Mouse (Mus musculus) heart, embryonic 15.5 days (tissue): ENCODE results near the gene Ttc24. TPM values are rescaled to one million over a fixed set of nuclear protein-coding genes. Genes with fewer than 3 reads are reported as not detected.

Source experiments
- ATAC-seq: fragments of 200-750 bp; cut with Nextera tagmentation; replicated peaks from 2 replicates; pipeline ENCODE4 v1.8.0; 2017; ENCODE audit warnings: low read depth, moderate TSS enrichment; ENCODE audit not compliant: insufficient number of reproducible peaks, insufficient read depth, low FRiP score
- H3K27ac ChIP-seq: fragments of 300-500 bp; sonication (generic); 2 replicates; pipeline ENCODE4 v1.5.1; 2015; ENCODE audit warnings: mild to moderate bottlenecking, inconsistent platforms
- H3K27me3 ChIP-seq: fragments of 300-500 bp; sonication (generic); 2 replicates; pipeline ENCODE4 v1.6.1; 2015; ENCODE audit warnings: inconsistent platforms
- H3K36me3 ChIP-seq: fragments of 300-500 bp; sonication (generic); 2 replicates; pipeline ENCODE4 v1.6.1; 2015; ENCODE audit warnings: mild to moderate bottlenecking, inconsistent platforms
- H3K4me1 ChIP-seq: fragments of 300-500 bp; sonication (generic); replicated peaks from 2 replicates; pipeline ENCODE4 v1.6.1; 2015; ENCODE audit warnings: inconsistent platforms
- H3K4me2 ChIP-seq: fragments of 300-500 bp; sonication (generic); 2 replicates; pipeline ENCODE4 v1.6.1; 2015; ENCODE audit warnings: inconsistent platforms, mild to moderate bottlenecking, moderate library complexity
- H3K4me3 ChIP-seq: fragments of 300-500 bp; sonication (generic); 2 replicates; pipeline ENCODE4 v1.5.1; 2015; ENCODE audit warnings: mild to moderate bottlenecking, inconsistent platforms
- H3K9ac ChIP-seq: fragments of 300-500 bp; sonication (generic); 2 replicates; pipeline ENCODE4 v1.6.1; 2015; ENCODE audit warnings: mild to moderate bottlenecking, inconsistent platforms
- H3K9me3 ChIP-seq: fragments of 300-500 bp; sonication (generic); replicated peaks from 2 replicates; pipeline ENCODE4 v1.6.1; 2016; ENCODE audit warnings: inconsistent platforms
- WGBS: fragments of 180-500 bp; shearing (Covaris S2); methylation state at CpG from one replicate; pipeline ENCODE4 v1.1.7; 2015; ENCODE audit warnings: mixed read lengths; 5-methylcytosine and 5-hydroxymethylcytosine counted together
- polyA plus RNA-seq: library from polyadenylated mRNA; unstranded; fragments of >200 nt; fragmentation: Nextera tagmentation; extraction: Ambion mirVana; gene quantifications from 2 replicates; pipeline ENCODE4 v1.2.1, GENCODE M21; 2015

Ttc24 gene
- polyA plus RNA-seq, 1 experiment from 2014 or later: not detected

DNA sequence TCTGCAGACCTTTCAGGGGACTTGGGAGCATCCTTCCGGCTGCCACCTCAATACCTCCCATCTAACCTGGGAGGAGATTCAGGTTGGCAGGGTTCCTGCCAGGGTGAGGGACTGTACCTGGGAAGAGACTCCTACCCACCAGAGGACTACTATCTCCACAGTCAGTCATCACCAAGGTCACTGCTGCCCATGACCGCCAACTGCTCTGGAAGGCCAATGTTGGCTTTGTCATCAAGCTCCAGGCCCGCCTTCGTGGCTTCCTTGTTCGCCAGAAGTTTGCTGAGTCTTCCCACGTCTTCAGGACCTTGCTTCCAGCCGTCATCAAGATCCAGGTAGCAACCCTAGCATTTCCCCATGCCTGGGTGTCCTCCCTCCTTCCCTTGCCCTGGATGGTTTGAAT, 23.6 kb upstream of the Ttc24 start:
- no peak overlapping the region for H3K27ac ChIP-seq
- H3K36me3 ChIP-seq: peaks cover 89% of the 10 kb centered on the region
- WGBS: 86% methylated on average over 7 of the region's 7 CpGs

DNA sequence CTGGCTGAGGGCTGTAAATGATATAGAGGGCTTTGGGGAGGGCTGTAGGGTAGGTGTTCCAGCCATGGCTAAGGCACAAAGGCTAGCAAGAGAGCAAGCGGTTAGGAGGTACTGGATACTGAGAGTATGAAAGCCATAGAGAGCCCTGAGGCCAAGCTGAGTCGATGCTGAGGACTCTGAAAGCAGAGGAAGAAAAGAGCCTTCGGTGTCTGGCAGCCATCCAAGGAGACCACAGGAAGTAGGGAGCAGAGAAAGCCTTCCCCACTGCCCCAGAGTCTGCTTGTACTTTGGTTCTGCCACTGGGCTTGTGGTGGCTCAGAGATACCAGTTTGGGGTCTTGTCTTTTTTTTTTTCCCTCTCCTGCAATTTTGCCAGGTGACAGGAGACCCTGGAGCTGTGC, 22.1 kb upstream of the Ttc24 start:
- Histone ChIP-seq H3K4me3 (no peak overlapping the region), H3K9me3 (no peaks in the 10 kb centered on the region), H3K36me3 (peaks cover 88% of the 10 kb centered on the region), H3K9ac (no peak overlapping the region), H3K27me3 (no peaks in the 10 kb centered on the region), H3K4me2 (no peak overlapping the region), H3K27ac (no peak overlapping the region), H3K4me1 (no peaks in the 10 kb centered on the region)
- 61% methylated on average over 3 of the region's 3 CpGs for WGBS
- ATAC-seq: no peak

More for the DNA sequence above, 23.6 kb upstream of the Ttc24 start:
- Histone ChIP-seq H3K4me1 (no peaks in the 10 kb centered on the region), H3K4me2 (no peak overlapping the region), H3K9me3 (no peaks in the 10 kb centered on the region), H3K4me3 (no peak overlapping the region), H3K9ac (no peak overlapping the region), H3K27me3 (no peaks in the 10 kb centered on the region)
- no peak for ATAC-seq

DNA sequence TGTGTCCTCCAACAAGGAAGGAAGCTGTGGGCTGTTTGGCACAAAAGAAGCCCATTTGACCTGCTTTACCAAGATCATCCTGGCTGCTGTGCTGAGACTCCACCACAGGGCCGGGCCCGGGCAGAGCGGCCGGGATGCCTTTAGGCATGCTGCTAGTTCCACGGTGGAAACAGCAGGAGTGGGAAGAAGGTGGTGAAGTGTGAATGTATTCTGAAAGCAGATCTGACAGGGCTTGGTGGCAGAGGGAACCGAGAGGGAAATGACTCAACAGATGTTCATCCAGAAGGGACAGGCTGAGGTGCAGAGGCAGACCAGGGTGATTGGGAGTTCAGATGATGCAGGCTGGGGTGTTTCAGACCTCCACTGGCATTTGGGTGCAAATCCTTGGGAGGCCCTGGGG, 19.6 kb upstream of the Ttc24 start:
- Histone ChIP-seq H3K36me3 (peaks cover 89% of the 10 kb centered on the region), H3K4me3 (no peak overlapping the region), H3K9ac (no peak overlapping the region), H3K4me1 (no peaks in the 10 kb centered on the region), H3K27me3 (no peaks in the 10 kb centered on the region), H3K4me2 (no peak overlapping the region), H3K27ac (no peak overlapping the region), H3K9me3 (no peaks in the 10 kb centered on the region)
- ATAC-seq: no peak
- whole genome bisulfite sequencing: 68% methylated on average over 6 of the region's 6 CpGs

DNA sequence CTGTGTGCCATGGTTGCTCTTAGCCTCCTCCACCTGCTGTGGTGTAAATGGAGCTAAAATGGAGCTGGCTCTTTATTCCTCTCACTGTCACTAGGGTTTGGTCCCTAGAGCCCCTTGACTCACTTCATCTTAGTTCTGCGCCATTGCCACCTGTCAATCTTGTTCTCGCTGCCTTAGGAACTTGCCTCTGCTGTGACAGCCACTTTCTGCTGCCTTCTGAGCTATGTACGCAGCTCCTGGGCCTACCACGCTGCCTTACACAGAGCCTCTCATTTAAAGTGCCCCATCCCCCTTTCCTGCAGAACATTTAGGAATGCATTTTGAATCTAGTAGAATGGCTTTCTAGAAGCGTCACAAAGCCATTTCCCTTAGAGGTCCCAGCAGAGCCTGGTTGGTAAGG, 16.0 kb upstream of the Ttc24 start:
- WGBS: 78% methylated on average over 5 of the region's 5 CpGs

DNA sequence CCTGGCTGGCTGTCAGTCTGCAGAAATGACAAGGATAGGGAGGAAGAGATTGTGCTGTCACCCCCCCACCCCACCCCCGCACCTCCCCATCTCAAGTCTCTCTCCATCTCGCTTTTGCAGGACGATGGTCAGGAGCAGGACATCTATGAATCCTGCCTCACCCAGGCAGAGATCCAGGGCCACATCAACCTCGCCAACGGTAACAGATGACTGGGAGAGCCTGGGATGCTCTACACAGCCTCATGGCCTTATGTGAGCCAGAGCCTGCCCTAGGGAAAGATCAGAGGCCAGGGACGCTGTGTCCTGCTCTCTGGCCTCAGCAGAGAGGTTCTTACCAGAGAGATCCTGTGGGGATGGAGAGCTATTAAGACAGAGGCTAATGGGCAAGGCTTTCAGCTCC, 12.5 kb upstream of the Ttc24 start:
- H3K4me1 ChIP-seq: no peaks in the 10 kb centered on the region
- H3K9me3 ChIP-seq: no peaks in the 10 kb centered on the region
- no peak overlapping the region for H3K27ac ChIP-seq
- H3K4me2 ChIP-seq: no peak overlapping the region
- no peak for ATAC-seq
- H3K9ac ChIP-seq: no peak overlapping the region
- WGBS: 91% methylated on average over 6 of the region's 6 CpGs
- H3K27me3 ChIP-seq: no peaks in the 10 kb centered on the region
- H3K4me3 ChIP-seq: no peak overlapping the region
- peaks cover 86% of the 10 kb centered on the region for H3K36me3 ChIP-seq

More for the DNA sequence above, 16.0 kb upstream of the Ttc24 start:
- Histone ChIP-seq H3K4me1 (no peaks in the 10 kb centered on the region), H3K4me2 (no peak overlapping the region), H3K27me3 (no peaks in the 10 kb centered on the region), H3K9me3 (no peaks in the 10 kb centered on the region), H3K4me3 (no peak overlapping the region), H3K27ac (no peak overlapping the region), H3K36me3 (peaks cover 94% of the 10 kb centered on the region), H3K9ac (no peak overlapping the region)
- no peak for ATAC-seq

DNA sequence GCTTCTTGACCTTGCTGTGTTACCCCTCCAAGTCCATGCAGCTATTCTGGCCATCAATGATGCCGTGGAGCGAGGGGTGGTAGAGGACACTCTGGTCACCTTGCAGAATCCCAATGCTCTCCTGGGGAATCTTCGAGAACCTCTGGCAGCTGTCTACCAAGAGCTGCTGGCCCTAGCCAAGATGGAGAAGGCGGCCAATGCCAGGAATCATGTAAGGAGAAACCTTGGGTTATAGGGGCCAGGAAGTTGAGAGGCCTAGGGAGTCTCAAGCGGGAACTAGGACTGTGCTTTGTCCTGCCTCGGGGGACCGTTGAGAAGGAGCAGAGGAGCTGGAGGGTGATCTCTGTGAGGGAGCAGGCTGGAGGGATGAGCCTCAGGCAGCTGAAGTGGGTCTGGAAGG, 12.0 kb upstream of the Ttc24 start:
- no peaks in the 10 kb centered on the region for H3K4me1 ChIP-seq
- no peak overlapping the region for H3K9ac ChIP-seq
- H3K27ac ChIP-seq: no peak overlapping the region
- H3K27me3 ChIP-seq: no peaks in the 10 kb centered on the region
- no peaks in the 10 kb centered on the region for H3K9me3 ChIP-seq
- H3K4me3 ChIP-seq: no peak overlapping the region
- no peak for ATAC-seq
- WGBS: 94% methylated on average over 7 of the region's 7 CpGs
- H3K36me3 ChIP-seq: peaks cover 84% of the 10 kb centered on the region
- H3K4me2 ChIP-seq: no peak overlapping the region

DNA sequence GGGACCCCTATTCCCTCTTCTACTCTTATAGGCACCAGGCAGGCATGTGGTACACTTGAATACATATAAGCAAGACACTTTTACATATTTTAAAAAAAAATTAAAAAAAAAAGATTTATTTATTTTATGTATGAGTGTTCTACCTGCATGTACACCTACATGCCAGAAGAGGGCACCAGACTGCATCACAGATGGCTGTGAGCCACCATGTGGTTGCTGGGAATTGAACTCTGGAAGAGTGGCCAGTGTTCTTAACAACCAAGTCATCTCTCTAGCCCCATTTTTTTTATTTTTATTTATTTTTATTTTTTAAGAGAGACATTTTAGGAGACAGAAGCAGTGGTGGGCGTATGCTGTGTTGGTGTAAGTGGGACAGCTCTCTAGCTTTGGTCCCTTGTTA, 9.6 kb upstream of the Ttc24 start:
- H3K9me3 ChIP-seq: no peaks in the 10 kb centered on the region
- H3K27me3 ChIP-seq: no peaks in the 10 kb centered on the region
- H3K4me2 ChIP-seq: no peak overlapping the region
- H3K36me3 ChIP-seq: peaks cover 71% of the 10 kb centered on the region
- no peak for ATAC-seq
- 91% methylated on average over 1 of the region's 1 CpGs for WGBS
- H3K27ac ChIP-seq: no peak overlapping the region
- peaks cover 10% of the 10 kb centered on the region for H3K4me1 ChIP-seq
- H3K4me3 ChIP-seq: no peak overlapping the region
- H3K9ac ChIP-seq: no peak overlapping the region

DNA sequence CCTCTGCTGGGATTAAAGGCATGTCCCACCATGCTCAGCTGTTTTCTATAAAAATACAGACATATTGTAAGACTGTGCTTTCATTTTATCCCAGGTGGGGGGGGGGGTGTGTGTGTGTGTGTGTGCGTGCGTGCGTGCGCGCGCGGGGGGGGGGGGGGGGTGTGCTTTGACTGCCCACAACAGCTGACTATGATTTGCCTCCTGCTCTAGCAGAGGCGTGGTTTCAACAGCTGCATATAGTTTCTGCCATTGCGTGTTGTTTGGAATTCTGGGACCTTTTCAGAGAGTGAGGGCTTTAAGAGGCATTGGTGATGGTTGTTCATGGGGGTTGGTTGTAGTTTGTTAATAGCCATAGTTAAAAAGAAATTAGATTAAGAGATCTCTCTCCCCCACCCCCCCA, 7.4 kb upstream of the Ttc24 start:
- no peak overlapping the region for H3K4me2 ChIP-seq
- H3K9me3 ChIP-seq: no peaks in the 10 kb centered on the region
- no peak for ATAC-seq
- no peak overlapping the region for H3K9ac ChIP-seq
- no peak overlapping the region for H3K27ac ChIP-seq
- WGBS: 87% methylated on average over 3 of the region's 9 CpGs
- H3K27me3 ChIP-seq: no peaks in the 10 kb centered on the region
- no peak overlapping the region for H3K4me3 ChIP-seq
- H3K36me3 ChIP-seq: peaks cover 49% of the 10 kb centered on the region
- H3K4me1 ChIP-seq: peaks cover 17% of the 10 kb centered on the region

DNA sequence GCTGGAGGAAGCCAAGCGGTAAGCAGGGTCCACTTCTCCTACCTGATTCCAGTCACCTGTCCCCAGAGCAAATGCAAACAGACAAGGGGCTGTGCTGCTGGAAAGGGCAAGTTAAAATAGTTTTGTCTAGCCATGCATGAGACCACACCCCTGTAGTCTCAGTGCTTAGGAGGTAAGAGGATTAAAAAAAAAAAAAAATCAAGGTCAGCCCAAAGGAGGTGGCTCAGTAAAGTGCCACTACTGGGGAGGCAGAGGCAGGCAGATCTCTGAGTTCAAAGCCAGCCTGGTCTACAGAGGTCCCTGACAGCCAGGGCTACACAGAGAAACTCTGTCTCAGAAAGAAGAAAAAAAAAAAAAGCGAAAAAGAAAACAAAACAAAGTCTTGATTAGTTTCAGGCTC, 5.9 kb upstream of the Ttc24 start:
- Histone ChIP-seq H3K27ac (no peak overlapping the region), H3K4me1 (peaks cover 17% of the 10 kb centered on the region), H3K4me2 (no peak overlapping the region), H3K36me3 (peaks cover 35% of the 10 kb centered on the region), H3K9ac (no peak overlapping the region), H3K4me3 (no peak overlapping the region), H3K27me3 (no peaks in the 10 kb centered on the region), H3K9me3 (no peaks in the 10 kb centered on the region)
- ATAC-seq: no peak
- WGBS: 97% methylated on average over 2 of the region's 2 CpGs

DNA sequence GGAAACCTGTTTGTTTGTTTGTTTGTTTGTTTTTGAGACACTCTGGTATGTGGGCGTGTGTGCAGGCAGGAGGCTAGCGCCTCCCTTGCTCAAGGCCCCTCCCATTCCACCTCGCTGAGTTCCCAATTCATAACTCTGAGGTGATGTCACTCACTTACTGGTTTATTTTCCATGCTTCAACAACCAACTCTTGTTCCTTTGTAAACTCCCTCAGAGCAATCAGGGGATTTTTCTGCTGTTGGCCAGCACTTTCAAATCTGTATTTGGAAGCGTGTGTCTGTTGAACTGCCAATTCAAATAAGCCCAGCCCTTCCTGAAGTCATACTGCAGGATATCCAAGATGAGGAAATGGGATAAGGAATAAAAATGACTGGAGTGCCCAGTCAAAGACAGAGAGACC, 4.6 kb upstream of the Ttc24 start:
- peak; percentile 41; the same call in 1 of the 2 replicates for ATAC-seq
- Histone ChIP-seq H3K27ac (0 out of 2 replicates have a peak overlapping the region, but pooled peaks have one; percentile 4), H3K27me3 (no peaks in the 10 kb centered on the region), H3K9me3 (no peaks in the 10 kb centered on the region), H3K9ac (peak overlapping the region; percentile 56), H3K36me3 (peaks cover 28% of the 10 kb centered on the region), H3K4me1 (peaks cover 17% of the 10 kb centered on the region), H3K4me3 (peak overlapping the region; percentile 63), H3K4me2 (peak overlapping the region; percentile 84)
- WGBS: 6% methylated on average over 4 of the region's 4 CpGs

DNA sequence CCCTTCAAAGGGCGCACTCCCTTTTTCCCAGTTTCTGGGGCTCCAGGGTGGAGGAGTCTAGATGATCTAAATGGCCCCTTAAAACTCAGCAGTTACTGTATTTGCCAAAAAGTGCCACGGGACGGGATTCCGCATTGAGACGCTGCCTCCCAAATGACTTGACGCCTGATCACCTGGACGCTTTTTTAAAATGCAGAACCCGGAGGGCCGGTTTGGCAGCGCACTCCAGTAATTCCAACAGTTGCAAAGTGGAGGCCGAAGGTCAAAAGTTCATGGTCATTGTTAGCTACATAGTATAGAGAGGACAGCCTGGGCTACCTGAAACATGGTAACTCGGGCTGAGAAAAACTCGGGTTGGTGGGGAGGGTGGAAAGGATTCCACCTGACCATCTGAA, 4.1 kb upstream of the Ttc24 start:
- Histone ChIP-seq H3K36me3 (peaks cover 27% of the 10 kb centered on the region), H3K4me2 (peak overlapping the region; percentile 84), H3K4me1 (peaks cover 17% of the 10 kb centered on the region), H3K9me3 (no peaks in the 10 kb centered on the region), H3K27me3 (no peaks in the 10 kb centered on the region), H3K4me3 (peak overlapping the region; percentile 63), H3K9ac (peak overlapping the region; percentile 56), H3K27ac (no peak overlapping the region)
- WGBS: 2% methylated on average over 13 of the region's 13 CpGs
- ATAC-seq: no peak

DNA sequence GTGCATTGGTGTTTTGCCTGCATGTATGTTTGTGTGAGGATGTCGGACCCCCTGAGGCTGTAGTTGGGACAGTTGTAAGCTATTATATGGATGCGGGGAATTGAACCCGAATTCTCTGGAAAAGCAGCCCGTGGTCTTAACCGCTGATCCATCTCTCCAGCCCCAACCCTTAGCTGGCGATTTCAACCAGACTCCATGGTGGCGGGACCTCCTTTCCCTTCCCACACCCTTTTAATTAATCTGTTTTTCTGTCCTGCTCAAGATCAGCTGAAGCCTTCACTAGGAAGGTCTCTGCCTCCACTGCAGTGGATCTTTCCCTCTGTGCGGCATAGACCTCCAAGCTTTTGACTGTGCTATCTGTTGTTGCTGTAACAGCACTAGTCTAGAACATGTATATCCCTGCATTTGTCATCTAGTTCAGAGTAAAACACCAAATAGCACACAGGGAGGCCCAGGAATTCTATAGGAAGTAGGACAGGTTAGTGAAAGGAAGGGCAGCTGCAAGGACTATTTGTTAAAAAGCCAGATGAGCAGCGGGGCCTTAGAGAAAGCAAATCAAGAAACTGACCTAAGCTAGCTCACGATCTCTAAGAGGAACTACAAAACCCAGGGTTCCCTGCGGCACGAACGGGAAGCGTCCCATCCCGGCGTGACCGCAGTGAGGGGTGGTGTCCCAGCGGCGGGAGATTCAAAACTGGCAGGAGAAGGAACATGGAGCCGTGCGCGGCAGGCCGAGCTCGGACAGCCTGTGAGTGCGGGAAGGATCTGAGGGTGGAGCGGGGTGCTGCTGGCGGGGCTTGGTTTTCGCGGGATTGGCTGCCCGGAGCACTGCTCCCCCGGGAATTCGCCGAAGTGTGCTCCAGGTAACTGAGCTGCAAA, 3.5 kb upstream of the Ttc24 start, which contains the start of gene Iqgap3:
Iqgap3 (plus strand) TSS at position 627 of the 879 bp plus-strand sequence.
- H3K4me1 ChIP-seq: peaks cover 17% of the 10 kb centered on the region

More for the DNA sequence above, 3.5 kb upstream of the Ttc24 start, which contains the start of gene Iqgap3:
- Histone ChIP-seq H3K27me3 (no peaks in the 10 kb centered on the region), H3K4me2 (peak within 1 kb of the TSS; percentile 84), H3K27ac (0 out of 2 replicates have a peak within 1 kb of the TSS, but pooled peaks have one; percentile 4), H3K36me3 (peaks cover 23% of the 10 kb centered on the region), H3K9me3 (no peaks in the 10 kb centered on the region), H3K4me3 (peak within 1 kb of the TSS; percentile 63), H3K9ac (peak within 1 kb of the TSS; percentile 56)
- WGBS: 18% methylated on average over 33 of the region's 33 CpGs
- peak; percentile 87 for ATAC-seq
